Mouse (Mus musculus) spleen, postnatal 10 days (tissue): ENCODE results near the gene Wwtr1.

Experiments
- DNase-seq, 2 experiments: peaks; one replicate each; pipeline ENCODE4 v3.0.0; 2021 to 2022; ENCODE audit warnings: low spot score in 2 of 2

The Wwtr1 gene

GRCm38 (mm10) chr3:57516146-57516545 lies 59.6 kb downstream of the Wwtr1 start:
- no peak for DNase-seq

- DNase-seq, result no peak
These were observed 60.7 kb downstream of the Wwtr1 start for GRCm38 (mm10) chr3:57515044-57515443.

GRCm38 (mm10) chr3:57511816-57512586 lies 63.7 kb downstream of the Wwtr1 start:
- DNase-seq, result no peak

GRCm38 (mm10) chr3:57509945-57510675 lies 65.6 kb downstream of the Wwtr1 start:
- no peak for DNase-seq

GRCm38 (mm10) chr3:57505991-57506390 lies 69.7 kb downstream of the Wwtr1 start:
- DNase-seq, result no peak

GRCm38 (mm10) chr3:57504756-57505155 lies 71.0 kb downstream of the Wwtr1 start:
- no peak for DNase-seq

- DNase-seq, result no peak
These were observed 74.0 kb downstream of the Wwtr1 start for GRCm38 (mm10) chr3:57501596-57502220.

- DNase-seq, result no peak
These were observed 74.9 kb downstream of the Wwtr1 start for GRCm38 (mm10) chr3:57500846-57501245.

GRCm38 (mm10) chr3:57497791-57498190 lies 77.9 kb downstream of the Wwtr1 start:
- no peak for DNase-seq

GRCm38 (mm10) chr3:57496428-57496827 lies 79.3 kb downstream of the Wwtr1 start:
- no peak for DNase-seq

GRCm38 (mm10) chr3:57487455-57488153 lies 88.1 kb downstream of the Wwtr1 start:
- no peak for DNase-seq

- DNase-seq, result no peak
These were observed 89.6 kb downstream of the Wwtr1 start for GRCm38 (mm10) chr3:57486068-57486467.

- DNase-seq, result no peak
These were observed 93.7 kb downstream of the Wwtr1 start for GRCm38 (mm10) chr3:57481981-57482380.

GRCm38 (mm10) chr3:57480640-57481039 lies 95.1 kb downstream of the Wwtr1 start:
- no peak for DNase-seq

- DNase-seq, result no peak
These were observed 101.3 kb downstream of the Wwtr1 start for GRCm38 (mm10) chr3:57474421-57474820.

- no peak for DNase-seq
These were observed 103.3 kb downstream of the Wwtr1 start for GRCm38 (mm10) chr3:57472407-57472806.

- no peak for DNase-seq
These were observed 104.6 kb downstream of the Wwtr1 start for GRCm38 (mm10) chr3:57470981-57471601.

- DNase-seq, result no peak
These were observed 105.4 kb downstream of the Wwtr1 start for GRCm38 (mm10) chr3:57470326-57470725.

- no peak for DNase-seq
These were observed 106.4 kb downstream of the Wwtr1 start for GRCm38 (mm10) chr3:57469325-57469724.

- DNase-seq, result no peak
These were observed 109.4 kb downstream of the Wwtr1 start for GRCm38 (mm10) chr3:57466289-57466688.

- DNase-seq, result no peak
These were observed 112.4 kb downstream of the Wwtr1 start for GRCm38 (mm10) chr3:57463302-57463701.

- DNase-seq, result no peak
These were observed 117.1 kb downstream of the Wwtr1 start for GRCm38 (mm10) chr3:57458652-57459051.
